17 mouse cellular contexts compared by ENCODE assay signal in the genomic region with DNA sequence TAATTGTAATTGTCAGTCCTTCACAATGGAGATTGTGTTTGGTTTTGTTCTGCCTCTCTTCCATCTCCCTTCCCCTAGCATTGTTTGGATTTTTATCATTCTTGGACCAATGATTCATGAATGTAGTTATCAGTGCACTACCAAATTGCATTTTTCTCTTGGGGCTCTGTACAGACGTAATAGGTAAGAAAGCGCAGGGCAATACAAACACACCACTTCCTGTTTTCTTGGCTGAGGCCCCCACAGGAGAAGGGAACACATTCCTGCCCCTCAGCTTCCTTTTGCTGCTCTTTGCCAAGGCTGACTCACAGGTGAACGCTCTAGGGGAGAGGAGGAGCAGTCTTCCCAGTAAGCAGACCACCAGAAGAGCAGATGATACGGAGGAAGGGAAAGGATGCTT. TPM values are rescaled to one million over a fixed set of nuclear protein-coding genes. Genes with fewer than 3 reads are reported as not detected.
DNase-seq lines count a peak whose midpoint lies in the region; ATAC-seq lines count a peak whose summit lies in the region.
"Had no signal": no experiment of that assay in that cellular context is flagged by ENCODE, and none has a peak within 500 bp of the region (broad histone marks: within the 10 kb centered on the region; RNA-seq: fewer than 3 reads in every experiment).

No protein-coding gene starts in this region.

- ATAC-seq in erythroid progenitor cell, adult 5-6 weeks (replicated peaks; ENCODE audit: low FRiP score, poor library complexity, severe bottlenecking) = no peak
- ATAC-seq: forebrain, embryonic 16.5 days; midbrain, embryonic 16.5 days had no signal

- no peak overlapping the region for H3K4me3 ChIP-seq in brown adipose tissue, adult 24 weeks (ENCODE audit: insufficient read depth, low read depth, low read length)
- H3K4me3 ChIP-seq: hindbrain, embryonic 15.5 days; limb, embryonic 12.5 days had no signal

- DNase-seq in heart, adult 8-10 months (ENCODE audit: low spot score) = peak; percentile 14
- no peak for DNase-seq in heart, postnatal 25 days (ENCODE audit: low spot score)
- DNase-seq in 3134 (ENCODE audit: extremely low read depth, insufficient read length, low spot score) = peak; percentile 29
- peak; percentile 45 for DNase-seq in CD4-positive, CD25-positive, alpha-beta regulatory T cell, adult 2 months (ENCODE audit: low read depth, low spot score)
- DNase-seq in spleen, postnatal 4 days (ENCODE audit: low spot score in 2 of 2) = no peak
- DNase-seq in embryo, embryonic 11 days = no peak
- DNase-seq: cerebellum, adult 9-10 months; kidney, adult 11 months; kidney, postnatal 4 days; spleen, adult 18-20 months had no signal

- H3K27ac ChIP-seq in brown adipose tissue, adult 24 weeks (replicated peaks; ENCODE audit: low read depth, low read length) = peak overlapping the region; percentile 51; the same call in 1 of the 2 replicates
- H3K27ac ChIP-seq: hindbrain, embryonic 15.5 days; limb, embryonic 12.5 days; liver, embryonic 14.5 days had no signal

- intact Hi-C loops in heart, postnatal 25 days (cut with DNase I) = no loop called here

- no peaks in the 10 kb centered on the region for H3K4me1 ChIP-seq in brown adipose tissue, adult 24 weeks (ENCODE audit: control insufficient read depth, insufficient read depth, insufficient read length, low read length)
- H3K4me1 ChIP-seq: hindbrain, embryonic 15.5 days; limb, embryonic 12.5 days had no signal

RNA-seq across cellular contexts. Expression of gene Mtmr10, which starts 37.7 kb away (rescaled TPM):
- 10 to 100 TPM; 10.3 to 17.0 (median 12.6) TPM for total RNA-seq in heart, adult 8-10 months (2022)
- total RNA-seq in heart, postnatal 25 days (2021) = 10 to 100 TPM; 11.9 to 12.0 TPM
- polyA plus RNA-seq in brown adipose tissue, adult 24 weeks (2012; ENCODE audit: insufficient read depth, insufficient read length, missing spikeins) = 9.7 and 11.6 TPM in 2 replicates
- total RNA-seq in erythroid progenitor cell, adult 5-6 weeks (2015; ENCODE audit: low replicate concordance) = 5.4 and 6.3 TPM in 2 replicates
- total RNA-seq in erythroid progenitor cell, adult 5-6 weeks (2017; ENCODE audit: low replicate concordance) = 1.6 and 2.6 TPM in 2 replicates

Comparison
In these comparisons a context has a peak if more than half of its experiments do, and no peak if none do; other contexts are left out.
1. DNase-seq: peak in heart, adult 8-10 months (single experiment), 3134 (single experiment) and CD4-positive, CD25-positive, alpha-beta regulatory T cell, adult 2 months (single experiment); none in heart, postnatal 25 days (single experiment), spleen, postnatal 4 days (0 of 2) and embryo, embryonic 11 days (single experiment).